Mouse (Mus musculus) induced T-regulatory cell, adult 2 months (primary cell): ENCODE results near the gene Atp6v1b1.
"Not testable (repeated sequence)": the region's sequence is repeated elsewhere in the genome, so short reads cannot be mapped to it uniquely, and the experiment has no call there.

Experiments
- DNase-seq: peaks from one replicate; pipeline ENCODE4 v3.0.0-alpha.2; 2012; ENCODE audit warnings: low read depth

Gene Atp6v1b1

DNA sequence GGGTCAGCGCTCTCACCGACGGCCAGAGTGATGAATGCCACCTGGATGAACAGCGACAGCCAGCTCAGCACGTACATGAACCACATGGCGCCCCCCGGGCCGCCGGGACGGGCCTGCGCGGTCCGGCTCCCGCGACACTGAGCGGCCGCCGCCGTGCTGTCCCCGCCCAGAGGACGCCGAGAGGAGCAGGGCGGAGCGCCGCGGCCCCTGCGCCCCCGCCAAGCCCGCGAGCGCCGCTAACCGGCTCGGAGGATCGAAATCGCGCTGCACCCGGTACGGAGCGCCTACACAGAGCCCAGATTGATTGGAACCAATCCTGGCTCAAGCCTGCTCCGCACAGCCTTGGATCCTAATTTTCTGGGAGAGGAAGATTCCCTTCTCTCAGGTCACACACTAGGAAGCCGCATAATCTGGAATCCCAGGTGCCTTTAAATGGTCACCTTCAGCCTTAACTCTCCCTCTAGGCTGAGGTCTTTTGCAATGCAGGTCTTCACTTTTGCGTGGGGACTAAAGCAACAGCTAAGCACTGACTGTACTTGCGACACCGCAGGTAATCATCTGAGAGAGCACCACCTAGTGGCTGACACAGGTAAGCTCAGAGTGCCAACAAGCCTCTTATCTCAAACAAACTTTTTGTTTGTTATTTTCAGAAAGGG lies 33.0 kb downstream of the Atp6v1b1 start, which contains the start of gene Tex261:
TSS of gene Tex261 (minus strand) at position 176 of the 656 bp plus-strand sequence.
- peak; percentile 94 for DNase-seq

DNA sequence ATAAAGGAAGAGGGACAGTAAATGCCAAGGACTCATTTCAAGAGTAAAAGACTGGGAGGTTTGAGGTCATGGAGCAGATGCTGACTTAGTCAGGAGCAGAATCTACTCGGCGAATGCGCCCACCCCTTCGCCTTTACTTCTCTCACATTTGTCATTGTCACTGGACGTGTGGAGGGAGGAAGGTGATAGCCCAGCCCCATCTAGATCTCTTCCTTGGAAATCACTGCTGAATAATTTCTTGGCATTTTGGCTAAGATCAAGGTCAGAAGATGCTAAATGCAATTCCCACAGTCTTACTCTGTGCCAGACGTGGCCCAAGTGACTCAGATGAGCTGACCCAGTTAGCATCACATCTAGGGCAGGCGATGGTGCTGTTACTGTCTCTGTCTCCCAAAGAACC lies 35.5 kb downstream of the Atp6v1b1 start:
- no peak for DNase-seq

DNA sequence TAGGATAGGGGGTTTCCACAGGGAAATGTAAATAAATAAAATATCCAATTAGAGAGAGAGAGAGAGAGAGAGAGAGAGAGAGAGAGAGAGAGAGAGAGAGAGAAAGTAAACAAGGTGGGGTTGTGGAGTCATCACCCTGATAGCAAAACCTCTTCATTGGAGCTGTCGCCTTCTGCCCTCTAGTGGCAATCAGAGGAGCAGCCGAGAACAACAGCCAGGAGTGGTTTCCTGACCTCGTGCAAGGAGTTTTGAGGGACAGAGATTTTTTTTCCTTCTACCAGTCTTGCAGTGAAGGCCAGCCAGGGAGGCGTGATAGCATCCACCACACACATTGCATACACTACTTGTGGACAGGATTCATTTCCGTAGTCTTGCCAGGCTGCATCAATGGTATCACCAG lies 36.2 kb downstream of the Atp6v1b1 start:
- DNase-seq = peak; percentile 78

- DNase-seq = no peak
These were observed 43.6 kb downstream of the Atp6v1b1 start for GRCm38 (mm10) chr6:83786426-83786825.

- DNase-seq = no peak
These were observed 45.8 kb downstream of the Atp6v1b1 start for GRCm38 (mm10) chr6:83788554-83788953.

DNA sequence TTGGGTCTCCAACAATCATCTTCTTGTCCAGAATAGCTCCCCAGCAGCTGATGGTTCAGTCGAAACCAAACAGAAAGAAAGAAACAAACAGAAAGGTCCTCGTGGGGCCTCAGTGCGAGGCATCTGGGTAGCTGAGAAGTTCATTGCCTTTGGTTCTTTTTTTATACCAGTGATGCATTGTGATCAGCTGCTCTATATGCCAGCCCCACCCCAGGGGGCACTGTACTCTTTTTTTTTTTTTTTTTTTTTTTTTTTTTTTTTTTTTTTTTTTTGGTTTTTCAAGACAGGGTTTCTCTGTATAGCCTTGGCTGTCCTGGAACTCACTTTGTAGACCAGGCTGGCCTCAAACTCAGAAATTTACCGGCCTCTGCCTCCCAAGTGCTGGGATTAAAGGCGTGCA lies 47.7 kb downstream of the Atp6v1b1 start:
- DNase-seq = not testable (repeated sequence)

DNA sequence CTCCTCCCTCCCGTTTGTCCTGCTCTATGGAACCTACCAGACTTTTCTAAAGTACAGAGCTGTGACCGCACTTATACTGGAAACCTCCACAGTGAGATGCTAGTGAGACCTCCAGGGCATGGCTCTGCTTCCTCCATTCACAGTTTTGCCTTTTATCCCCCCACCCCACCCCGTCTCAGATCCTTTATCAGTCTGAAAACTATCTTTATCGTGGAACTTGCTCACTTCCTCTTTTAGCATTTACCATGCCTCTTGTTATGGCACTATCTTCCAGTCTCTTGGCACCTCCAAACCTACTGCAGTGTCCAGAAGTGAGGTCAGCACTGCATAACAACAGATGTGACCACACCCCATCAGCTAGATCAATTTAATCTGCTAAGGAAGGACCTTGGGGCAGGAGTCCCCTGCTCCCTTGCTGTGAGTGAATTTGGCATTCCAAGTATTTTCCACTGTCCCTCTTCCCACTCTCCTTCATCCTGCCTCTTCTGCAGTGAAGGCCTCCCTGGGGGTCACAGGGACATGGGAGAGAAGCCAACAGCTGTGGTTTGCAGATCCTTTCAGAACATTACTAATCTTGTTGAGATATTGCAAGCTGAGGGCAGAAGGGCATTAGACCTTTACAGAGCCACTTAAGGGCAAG lies 48.6 kb downstream of the Atp6v1b1 start:
- no peak for DNase-seq

DNA sequence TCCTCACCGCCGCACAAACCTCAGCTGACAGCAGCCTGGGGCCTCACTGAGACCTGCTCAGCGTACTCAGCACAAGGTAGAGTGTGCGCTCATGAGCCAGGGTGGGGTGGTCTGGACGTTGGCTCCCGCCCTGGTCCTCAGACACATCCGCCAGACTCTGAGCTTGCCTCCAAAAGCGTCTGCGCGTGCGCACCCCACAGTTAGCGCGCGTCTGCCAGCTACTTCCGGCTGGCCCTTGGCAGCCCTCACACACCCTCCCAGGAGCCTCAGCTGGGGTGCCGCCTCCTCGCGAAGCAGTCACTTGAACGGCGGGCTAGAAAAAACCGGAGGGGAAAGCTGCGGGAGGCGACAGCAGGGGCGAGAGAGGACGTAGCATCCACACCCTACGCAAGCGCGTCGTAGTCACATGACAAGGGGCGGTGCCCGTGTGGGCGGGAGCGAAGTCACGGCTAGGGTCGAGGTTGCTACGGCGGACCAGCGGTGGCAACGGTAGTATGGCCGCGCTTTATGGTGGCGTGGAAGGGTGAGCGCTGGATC lies 52.0 kb downstream of the Atp6v1b1 start, which contains the start of gene Nagk:
TSS of gene Nagk (plus strand) at position 223 of the 537 bp plus-strand sequence.
- peak; percentile 98 for DNase-seq

DNA sequence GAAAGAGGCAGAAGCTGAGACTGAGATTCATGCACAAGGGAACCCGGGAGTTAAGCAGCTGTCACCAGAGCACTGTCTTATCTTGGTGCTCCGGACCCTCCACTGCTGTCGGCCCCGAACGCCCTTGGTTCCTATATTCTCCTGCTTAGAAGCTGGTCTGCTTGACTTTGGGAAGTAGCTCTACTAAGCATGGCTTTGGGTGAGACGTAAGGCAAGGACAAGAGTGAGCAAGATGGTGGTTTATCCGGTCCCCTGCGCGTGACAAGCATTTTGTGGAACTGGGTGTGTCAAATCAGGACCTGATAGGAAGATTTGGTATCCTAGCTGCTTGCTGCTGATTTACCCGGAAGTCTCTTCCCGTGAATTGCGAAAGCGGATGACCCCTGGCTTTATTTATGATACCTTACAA lies 52.7 kb downstream of the Atp6v1b1 start:
- DNase-seq = peak; percentile 61

DNA sequence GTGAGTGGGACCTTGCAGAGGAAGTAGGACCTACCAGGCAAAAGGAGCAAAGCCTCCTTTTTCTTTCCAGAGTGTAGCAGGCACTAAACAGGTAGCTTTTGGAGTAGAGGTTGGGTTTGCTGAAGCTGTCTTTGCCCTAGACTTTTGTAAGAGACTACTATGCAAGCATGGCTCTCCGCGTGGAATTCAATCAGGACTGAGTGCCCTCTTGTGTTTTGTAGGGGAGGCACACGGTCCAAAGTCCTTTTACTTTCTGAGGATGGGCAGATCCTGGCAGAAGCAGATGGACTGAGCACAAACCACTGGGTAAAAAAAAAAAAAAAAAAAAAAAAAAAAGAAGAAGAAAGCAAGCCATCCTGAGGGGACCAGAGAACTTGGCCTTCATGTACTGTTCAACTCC lies 53.9 kb downstream of the Atp6v1b1 start:
- no peak for DNase-seq

DNA sequence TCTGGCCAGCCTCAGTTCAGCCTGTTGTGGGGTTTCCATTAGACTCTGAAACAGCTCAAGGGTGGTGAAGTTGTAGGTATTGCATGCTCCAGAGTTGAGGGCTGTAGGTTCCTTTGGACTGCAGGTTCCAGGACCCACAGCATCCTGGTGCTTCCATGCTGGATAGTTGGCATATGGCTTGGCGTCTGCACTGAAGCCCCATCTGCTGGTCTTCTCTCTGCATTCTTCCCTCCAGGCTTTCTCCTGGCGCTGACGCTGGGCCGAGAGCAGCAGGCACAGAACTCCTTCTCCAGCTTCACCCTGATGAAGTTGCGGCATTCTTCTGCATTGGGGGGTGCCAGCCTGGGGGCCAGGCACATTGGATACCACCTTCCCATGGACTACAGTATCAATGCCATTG lies 59.2 kb downstream of the Atp6v1b1 start:
- DNase-seq = no peak

DNA sequence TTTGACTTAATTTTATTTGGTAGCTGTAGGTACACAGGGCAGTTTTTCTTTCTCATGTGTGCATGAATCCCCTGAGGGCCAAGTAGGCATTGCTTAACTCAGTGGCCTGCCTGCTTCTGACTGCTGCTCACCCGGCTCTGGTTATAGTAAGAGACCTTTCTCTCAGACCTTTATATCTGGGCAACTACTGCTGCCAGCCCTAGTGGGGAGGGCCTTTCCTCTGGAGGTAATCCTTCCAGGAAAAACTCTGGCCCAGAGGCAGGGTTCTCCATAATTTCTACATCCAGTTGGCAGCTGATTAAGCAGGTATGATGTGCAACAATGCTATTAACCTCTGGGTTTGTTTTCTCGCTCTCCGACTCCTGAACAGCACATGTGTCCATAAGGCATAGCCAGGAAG lies 60.1 kb downstream of the Atp6v1b1 start:
- no peak for DNase-seq
